Mouse (Mus musculus) liver, embryonic 13.5 days (tissue): ENCODE data around the gene Myrip. TPM values are rescaled to one million over a fixed set of nuclear protein-coding genes. Genes with fewer than 3 reads are reported as not detected.

Experiments used
- ATAC-seq: fragments of 200-750 bp; cut with Nextera tagmentation; 2 replicates; pipeline ENCODE4 v1.8.0; 2017; ENCODE audit warnings: low read depth, mild to moderate bottlenecking, moderate number of reproducible peaks, moderate library complexity
- DNase-seq: peaks from one replicate; pipeline ENCODE4 v3.0.0; 2022
- H3K27ac ChIP-seq: fragments of 300-500 bp; sonication (generic); 2 replicates; pipeline ENCODE4 v1.5.1; 2015; ENCODE audit warnings: moderate library complexity, mild to moderate bottlenecking, inconsistent platforms
- H3K27me3 ChIP-seq: fragments of 300-500 bp; sonication (generic); 2 replicates; pipeline ENCODE4 v1.6.1; 2015; ENCODE audit warnings: mild to moderate bottlenecking, inconsistent platforms
- H3K36me3 ChIP-seq: fragments of 300-500 bp; sonication (generic); 2 replicates; pipeline ENCODE4 v1.6.1; 2015; ENCODE audit warnings: mild to moderate bottlenecking, inconsistent platforms
- H3K4me1 ChIP-seq: fragments of 300-500 bp; sonication (generic); replicated peaks from 2 replicates; pipeline ENCODE4 v1.6.1; 2015; ENCODE audit warnings: inconsistent platforms
- H3K4me2 ChIP-seq: fragments of 300-500 bp; sonication (generic); 2 replicates; pipeline ENCODE4 v1.6.1; 2015; ENCODE audit warnings: inconsistent platforms, mild to moderate bottlenecking, moderate library complexity
- H3K4me3 ChIP-seq: fragments of 300-500 bp; sonication (generic); replicated peaks from 2 replicates; pipeline ENCODE4 v1.5.1; 2015; ENCODE audit warnings: mild to moderate bottlenecking, inconsistent platforms
- H3K9ac ChIP-seq: fragments of 300-500 bp; sonication (generic); 2 replicates; pipeline ENCODE4 v1.6.1; 2015; ENCODE audit warnings: mild to moderate bottlenecking, inconsistent platforms
- H3K9me3 ChIP-seq: fragments of 300-500 bp; sonication (generic); replicated peaks from 2 replicates; pipeline ENCODE4 v1.6.1; 2016; ENCODE audit warnings: inconsistent platforms
- WGBS: fragments of 180-500 bp; shearing (Covaris S2); methylation state at CpG from one replicate; pipeline ENCODE4 v1.1.7; 2015; ENCODE audit not compliant: insufficient replicate concordance; 5-methylcytosine and 5-hydroxymethylcytosine counted together
- polyA plus RNA-seq: library from polyadenylated mRNA; unstranded; fragments of >200 nt; fragmentation: Nextera tagmentation; extraction: Ambion mirVana; gene quantifications from 2 replicates; pipeline ENCODE4 v1.2.1, GENCODE M21; 2015

Myrip gene
- polyA plus RNA-seq, 1 experiment from 2014 or later = 0.03 TPM

- ATAC-seq (no peak), DNase-seq (no peak)
- Histone ChIP-seq H3K9me3 (no peaks in the 10 kb centered on the region), H3K27me3 (no peaks in the 10 kb centered on the region), H3K27ac (no peak overlapping the region), H3K4me3 (no peak overlapping the region), H3K9ac (no peak overlapping the region), H3K36me3 (0 out of 2 replicates have a peak, but pooled peaks cover 3% of the 10 kb centered on the region), H3K4me1 (0 out of 2 replicates have a peak, but pooled peaks cover 1% of the 10 kb centered on the region), H3K4me2 (no peak overlapping the region)
- 54% methylated on average over 6 of the region's 6 CpGs for WGBS
Measured at GRCm38 (mm10) chr9:120358060-120358459, 56.7 kb downstream of the Myrip start.

GRCm38 (mm10) chr9:120360397-120361177 is 59.3 kb downstream of the Myrip start:
- Histone ChIP-seq H3K9ac (no peak overlapping the region), H3K4me2 (no peak overlapping the region), H3K4me1 (peaks cover 12% of the 10 kb centered on the region; the same call in 1 of the 2 replicates), H3K36me3 (no peaks in the 10 kb centered on the region), H3K27me3 (no peaks in the 10 kb centered on the region), H3K9me3 (no peaks in the 10 kb centered on the region), H3K4me3 (no peak overlapping the region), H3K27ac (no peak overlapping the region)
- 20% methylated on average over 14 of the region's 14 CpGs for WGBS
- no peak for DNase-seq
- no peak for ATAC-seq

GRCm38 (mm10) chr9:120361656-120362055 is 60.3 kb downstream of the Myrip start:
- no peak overlapping the region for H3K27ac ChIP-seq
- no peak for ATAC-seq
- H3K4me2 ChIP-seq = no peak overlapping the region
- no peaks in the 10 kb centered on the region for H3K9me3 ChIP-seq
- WGBS = 69% methylated on average over 6 of the region's 6 CpGs
- no peak overlapping the region for H3K4me3 ChIP-seq
- H3K4me1 ChIP-seq = peaks cover 12% of the 10 kb centered on the region; the same call in 1 of the 2 replicates
- no peaks in the 10 kb centered on the region for H3K36me3 ChIP-seq
- DNase-seq = no peak
- no peak overlapping the region for H3K9ac ChIP-seq
- no peaks in the 10 kb centered on the region for H3K27me3 ChIP-seq

- Histone ChIP-seq H3K9ac (no peak overlapping the region), H3K27ac (peak overlapping the region; percentile 45; the same call in 1 of the 2 replicates), H3K4me3 (no peak overlapping the region), H3K4me2 (no peak overlapping the region), H3K9me3 (no peaks in the 10 kb centered on the region), H3K27me3 (no peaks in the 10 kb centered on the region), H3K4me1 (peaks cover 12% of the 10 kb centered on the region; the same call in 1 of the 2 replicates), H3K36me3 (no peaks in the 10 kb centered on the region)
- ATAC-seq (peak; percentile 79), DNase-seq (no peak)
- WGBS = 34% methylated on average over 3 of the region's 3 CpGs
Measured at GRCm38 (mm10) chr9:120362684-120363083, 61.4 kb downstream of the Myrip start.

- Histone ChIP-seq H3K4me1 (peaks cover 12% of the 10 kb centered on the region; the same call in 1 of the 2 replicates), H3K9me3 (no peaks in the 10 kb centered on the region), H3K9ac (no peak overlapping the region), H3K4me2 (no peak overlapping the region), H3K4me3 (no peak overlapping the region), H3K36me3 (no peaks in the 10 kb centered on the region), H3K27me3 (no peaks in the 10 kb centered on the region), H3K27ac (no peak overlapping the region)
- DNase-seq = no peak
- 62% methylated on average over 19 of the region's 19 CpGs for WGBS
- no peak for ATAC-seq
Measured at GRCm38 (mm10) chr9:120364653-120365283, 63.5 kb downstream of the Myrip start.

GRCm38 (mm10) chr9:120367526-120367925 is 66.2 kb downstream of the Myrip start:
- no peak overlapping the region for H3K4me2 ChIP-seq
- 77% methylated on average over 1 of the region's 1 CpGs for WGBS

GRCm38 (mm10) chr9:120371633-120372032 is 70.3 kb downstream of the Myrip start:
- Histone ChIP-seq H3K36me3 (no peaks in the 10 kb centered on the region), H3K4me2 (no peak overlapping the region), H3K9me3 (no peaks in the 10 kb centered on the region), H3K9ac (no peak overlapping the region), H3K27ac (no peak overlapping the region), H3K4me3 (no peak overlapping the region), H3K4me1 (no peaks in the 10 kb centered on the region), H3K27me3 (no peaks in the 10 kb centered on the region)
- WGBS = 74% methylated on average over 5 of the region's 5 CpGs
- ATAC-seq (no peak), DNase-seq (no peak)

More at GRCm38 (mm10) chr9:120367526-120367925, 66.2 kb downstream of the Myrip start:
- Histone ChIP-seq H3K9me3 (no peaks in the 10 kb centered on the region), H3K27ac (no peak overlapping the region), H3K4me1 (peaks cover 12% of the 10 kb centered on the region; the same call in 1 of the 2 replicates), H3K27me3 (no peaks in the 10 kb centered on the region), H3K36me3 (no peaks in the 10 kb centered on the region), H3K9ac (no peak overlapping the region), H3K4me3 (no peak overlapping the region)
- DNase-seq = no peak
- ATAC-seq = no peak

- no peak for DNase-seq
- no peak overlapping the region for H3K4me2 ChIP-seq
- H3K4me3 ChIP-seq = no peak overlapping the region
- no peaks in the 10 kb centered on the region for H3K4me1 ChIP-seq
- H3K9me3 ChIP-seq = no peaks in the 10 kb centered on the region
- no peaks in the 10 kb centered on the region for H3K36me3 ChIP-seq
- no peak overlapping the region for H3K9ac ChIP-seq
- no peak for ATAC-seq
- no peak overlapping the region for H3K27ac ChIP-seq
- 77% methylated on average over 6 of the region's 6 CpGs for WGBS
- no peaks in the 10 kb centered on the region for H3K27me3 ChIP-seq
Measured at GRCm38 (mm10) chr9:120372347-120372746, 71.0 kb downstream of the Myrip start.

- WGBS = 23% methylated on average over 11 of the region's 11 CpGs
- Histone ChIP-seq H3K36me3 (no peaks in the 10 kb centered on the region), H3K27ac (no peak overlapping the region), H3K9ac (no peak overlapping the region), H3K4me2 (no peak overlapping the region), H3K9me3 (no peaks in the 10 kb centered on the region), H3K4me3 (no peak overlapping the region), H3K4me1 (no peaks in the 10 kb centered on the region), H3K27me3 (no peaks in the 10 kb centered on the region)
- no peak for ATAC-seq
- no peak for DNase-seq
Measured at GRCm38 (mm10) chr9:120377726-120378125, 76.4 kb downstream of the Myrip start.

- ATAC-seq = no peak
- 41% methylated on average over 9 of the region's 9 CpGs for WGBS
- no peaks in the 10 kb centered on the region for H3K9me3 ChIP-seq
Measured at GRCm38 (mm10) chr9:120395188-120395587, 93.9 kb downstream of the Myrip start.

GRCm38 (mm10) chr9:120396579-120397185 is 95.4 kb downstream of the Myrip start:
- Histone ChIP-seq H3K27ac (no peak overlapping the region), H3K9ac (no peak overlapping the region), H3K27me3 (peaks cover 6% of the 10 kb centered on the region; the same call in 1 of the 2 replicates), H3K4me3 (no peak overlapping the region), H3K36me3 (no peaks in the 10 kb centered on the region), H3K4me1 (no peaks in the 10 kb centered on the region), H3K9me3 (no peaks in the 10 kb centered on the region), H3K4me2 (no peak overlapping the region)
- no peak for ATAC-seq
- WGBS = 76% methylated on average over 7 of the region's 7 CpGs
- no peak for DNase-seq

More at GRCm38 (mm10) chr9:120395188-120395587, 93.9 kb downstream of the Myrip start:
- H3K36me3 ChIP-seq = no peaks in the 10 kb centered on the region
- no peak for DNase-seq
- H3K27ac ChIP-seq = no peak overlapping the region
- no peak overlapping the region for H3K9ac ChIP-seq
- peaks cover 6% of the 10 kb centered on the region; the same call in 1 of the 2 replicates for H3K27me3 ChIP-seq
- H3K4me3 ChIP-seq = no peak overlapping the region
- H3K4me1 ChIP-seq = no peaks in the 10 kb centered on the region
- no peak overlapping the region for H3K4me2 ChIP-seq
